Mouse (Mus musculus) G1E (cell line): ENCODE data around the gene Qrfpr.

Source experiments
- CTCF ChIP-seq: IDR thresholded peaks from 2 replicates; pipeline ENCODE4 v1.5.1; 2012; ENCODE audit warnings: low read depth, low read length, inconsistent platforms, mixed read lengths
- GATA1 ChIP-seq: IDR thresholded peaks from 2 replicates; pipeline ENCODE4 v1.6.1; 2012; ENCODE audit warnings: borderline replicate concordance, low read length, inconsistent platforms, mixed read lengths
- POLR2AphosphoS5 ChIP-seq: IDR thresholded peaks from 2 replicates; pipeline ENCODE4 v1.6.1; 2012; ENCODE audit warnings: low read depth, low read length, inconsistent platforms; ENCODE audit not compliant: insufficient replicate concordance
- TAL1 ChIP-seq: conservative IDR thresholded peaks from 2 replicates; pipeline ENCODE4 v1.6.1; 2012; ENCODE audit warnings: low read depth, low read length, inconsistent platforms, mixed read lengths

DNA sequence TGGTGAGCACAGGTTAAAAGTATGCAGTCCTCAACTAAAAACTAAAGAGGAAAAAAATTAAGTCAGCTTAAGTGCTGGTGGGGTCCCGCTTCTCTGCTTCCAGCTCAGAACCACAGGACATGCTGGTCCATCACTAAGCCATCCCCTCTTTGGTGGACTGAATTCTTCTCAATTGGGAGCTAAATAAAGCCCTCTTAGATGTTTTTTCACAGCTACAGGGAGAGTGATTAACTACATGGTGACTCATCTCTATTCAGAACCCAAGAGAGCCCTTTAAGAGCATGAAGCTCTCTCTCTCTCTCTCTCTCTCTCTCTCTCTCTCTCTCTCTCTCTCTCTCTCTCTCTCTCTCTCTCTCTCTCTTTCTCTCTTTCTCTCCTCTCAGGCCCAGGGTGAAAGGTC lies 50.8 kb downstream of the Qrfpr start:
- TF ChIP-seq CTCF (no peak), TAL1 (no peak), POLR2AphosphoS5 (no peak), GATA1 (no peak)
